Mouse (Mus musculus) kidney, adult 9 months (tissue): Measurements from ENCODE around the gene Clk1.
A peak's percentile ranks its signal among the peaks of the same experiment; 100 is the strongest.
"Not testable (repeated sequence)": the region's sequence is repeated elsewhere in the genome, so short reads cannot be mapped to it uniquely, and the experiment has no call there.

Experiments
- DNase-seq: peaks from one replicate; pipeline ENCODE4 v3.0.0; 2022

The Clk1 gene

GRCm38 (mm10) chr1:58403745-58404144 lies 20.1 kb downstream of the Clk1 start:
- no peak for DNase-seq

- no peak for DNase-seq
Measured at GRCm38 (mm10) chr1:58401396-58401795, 22.5 kb downstream of the Clk1 start.

- DNase-seq, result no peak
Measured at GRCm38 (mm10) chr1:58397731-58398130, 26.1 kb downstream of the Clk1 start.

- no peak for DNase-seq
Measured at GRCm38 (mm10) chr1:58396179-58396578, 27.7 kb downstream of the Clk1 start.

GRCm38 (mm10) chr1:58395341-58395740 lies 28.5 kb downstream of the Clk1 start:
- no peak for DNase-seq

- peak; percentile 52 for DNase-seq
Measured at GRCm38 (mm10) chr1:58393284-58394195, 30.3 kb downstream of the Clk1 start.

GRCm38 (mm10) chr1:58392652-58393283 lies 31.1 kb downstream of the Clk1 start, which contains the start of gene Bzw1:
TSS of gene Bzw1 (plus strand) at chr1:58392898.
- peak; percentile 93 for DNase-seq

GRCm38 (mm10) chr1:58392268-58392651 lies 31.6 kb downstream of the Clk1 start:
- no peak for DNase-seq

GRCm38 (mm10) chr1:58391421-58392267 lies 32.2 kb downstream of the Clk1 start:
- DNase-seq, result no peak

GRCm38 (mm10) chr1:58382586-58383281 lies 41.1 kb downstream of the Clk1 start:
- peak; percentile 65 for DNase-seq

- DNase-seq, result no peak
Measured at GRCm38 (mm10) chr1:58375574-58376147, 48.2 kb downstream of the Clk1 start.

- DNase-seq, result not testable (repeated sequence)
Measured at GRCm38 (mm10) chr1:58374266-58374665, 49.6 kb downstream of the Clk1 start.

GRCm38 (mm10) chr1:58369716-58370115 lies 54.1 kb downstream of the Clk1 start:
- no peak for DNase-seq

- peak; percentile 55 for DNase-seq
Measured at GRCm38 (mm10) chr1:58366737-58367471, 57.0 kb downstream of the Clk1 start.

GRCm38 (mm10) chr1:58365829-58366228 lies 58.0 kb downstream of the Clk1 start:
- DNase-seq, result no peak

GRCm38 (mm10) chr1:58364551-58364950 lies 59.3 kb downstream of the Clk1 start:
- DNase-seq, result peak; percentile 69

- no peak for DNase-seq
Measured at GRCm38 (mm10) chr1:58362296-58362695, 61.6 kb downstream of the Clk1 start.
